Mouse (Mus musculus): ENCODE data around the gene Bfar. TPM values are rescaled to one million over a fixed set of nuclear protein-coding genes. Genes with fewer than 3 reads are reported as not detected.

Bfar gene
- total and polyA plus RNA-seq, 3 experiments, result 43.1 to 44.4 (median 43.9) TPM

- no peak overlapping the region for H3K4me2 ChIP-seq (ENCODE audit: insufficient read depth, low read depth, poor library complexity, severe bottlenecking)
- no peaks in the 10 kb centered on the region for H3K4me1 ChIP-seq (ENCODE audit: control insufficient read depth in 1 of 2, insufficient read depth in 2 of 2)
- in situ Hi-C loops (cut with MboI; ENCODE audit: low pct_ligation_motif_present, low pct_unique_long_range_greater_than_20kb, low sequenced_read_pairs), result no loop called here
- no peaks in the 10 kb centered on the region for H3K27me3 ChIP-seq (replicated peaks)
- dilution Hi-C loops (cut with MboI; ENCODE audit: extremely low pct_ligation_motif_present, extremely low pct_unique_long_range_greater_than_20kb, low sequenced_read_pairs), result no loop called here
- no peaks in the 10 kb centered on the region for H3K9me3 ChIP-seq (replicated peaks; ENCODE audit: low read length)
- H3K4me3 ChIP-seq (replicated peaks in 1 of 3; ENCODE audit: low read depth in 2 of 3, low read length in 2 of 3, poor library complexity in 1 of 3), result no peak overlapping the region
- no peak overlapping the region for H3K27ac ChIP-seq (ENCODE audit: insufficient read depth, low read depth)
- H3K9ac ChIP-seq (ENCODE audit: insufficient read depth, low read depth), result no peak overlapping the region
- TF ChIP-seq NELFE (IDR thresholded peaks at IDR 0.05; ENCODE audit: low read depth, low read length) (no peak), POLR2A (IDR thresholded peaks at IDR 0.05; ENCODE audit: low read depth, low read length) (no peak), HCFC1 (IDR thresholded peaks at IDR 0.05; ENCODE audit: low read depth, low read length) (no peak), MAX (IDR thresholded peaks at IDR 0.05; ENCODE audit: low read length) (no peak), MEF2A (IDR thresholded peaks at IDR 0.05; ENCODE audit: borderline replicate concordance, low read depth, low read length) (no peak), ZC3H11A (IDR thresholded peaks at IDR 0.05; ENCODE audit: low read depth, low read length) (no peak), BHLHE40 (IDR thresholded peaks at IDR 0.05; ENCODE audit: low read depth, low read length) (no peak), TCF12 (IDR thresholded peaks at IDR 0.05; ENCODE audit: low read depth, low read length) (no peak), ZKSCAN1 (IDR thresholded peaks at IDR 0.05; ENCODE audit: borderline replicate concordance, low read depth, low read length) (no peak), NRF1 (IDR thresholded peaks at IDR 0.05; ENCODE audit: low read depth, low read length) (no peak), MAZ (IDR thresholded peaks at IDR 0.05; ENCODE audit: low read depth, low read length) (no peak), GABPA (IDR thresholded peaks at IDR 0.05; ENCODE audit: insufficient replicate concordance, low read depth, low read length) (no peak), USF2 (conservative IDR thresholded peaks at IDR 0.05; ENCODE audit: low read depth, low read length) (no peak)
- no peak for DNase-seq (ENCODE audit: extremely low read depth)
- no peaks in the 10 kb centered on the region for H3K79me2 ChIP-seq (replicated peaks; ENCODE audit: control insufficient read depth, extremely low read depth, insufficient read depth, poor library complexity, severe bottlenecking)
- no peaks in the 10 kb centered on the region for H3K36me3 ChIP-seq (replicated peaks in 1 of 2; ENCODE audit: control insufficient read depth in 1 of 2, insufficient read depth in 1 of 2, low read length in 1 of 2)
Observed at GRCm38 (mm10) chr16:13716821-13717553, 45.3 kb downstream of the Bfar start.

- H3K4me2 ChIP-seq (ENCODE audit: insufficient read depth, low read depth, poor library complexity, severe bottlenecking), result no peak overlapping the region
- H3K4me1 ChIP-seq (ENCODE audit: control insufficient read depth in 1 of 2, insufficient read depth in 2 of 2), result peaks cover 0 to 4% of the 10 kb centered on the region in 2 experiments; a peak in 2 of 4 replicates
- no peak overlapping the region for H3K4me3 ChIP-seq (replicated peaks in 1 of 3; ENCODE audit: low read depth in 2 of 3, low read length in 2 of 3, poor library complexity in 1 of 3)
- H3K9me3 ChIP-seq (replicated peaks; ENCODE audit: low read length), result no peaks in the 10 kb centered on the region
- no peak overlapping the region for H3K27ac ChIP-seq (ENCODE audit: insufficient read depth, low read depth)
- no peaks in the 10 kb centered on the region for H3K36me3 ChIP-seq (replicated peaks in 1 of 2; ENCODE audit: control insufficient read depth in 1 of 2, insufficient read depth in 1 of 2, low read length in 1 of 2)
- dilution Hi-C loops (cut with MboI; ENCODE audit: extremely low pct_ligation_motif_present, extremely low pct_unique_long_range_greater_than_20kb, low sequenced_read_pairs), result no loop called here
- no peak overlapping the region for H3K9ac ChIP-seq (ENCODE audit: insufficient read depth, low read depth)
- in situ Hi-C loops (cut with MboI; ENCODE audit: low pct_ligation_motif_present, low pct_unique_long_range_greater_than_20kb, low sequenced_read_pairs), result no loop called here
- no peaks in the 10 kb centered on the region for H3K79me2 ChIP-seq (replicated peaks; ENCODE audit: control insufficient read depth, extremely low read depth, insufficient read depth, poor library complexity, severe bottlenecking)
- H3K27me3 ChIP-seq (replicated peaks), result no peaks in the 10 kb centered on the region
- TF ChIP-seq TCF12 (IDR thresholded peaks at IDR 0.05; ENCODE audit: low read depth, low read length), result no peak
- no peak for TF ChIP-seq NRF1 (IDR thresholded peaks at IDR 0.05; ENCODE audit: low read depth, low read length)
- no peak for TF ChIP-seq ETS1 (conservative IDR thresholded peaks at IDR 0.05; ENCODE audit: low read depth, low read length)
- TF ChIP-seq SMC3 (IDR thresholded peaks at IDR 0.05; ENCODE audit: low read depth, low read length), result no peak
- no peak for DNase-seq (ENCODE audit: extremely low read depth)
Observed at GRCm38 (mm10) chr16:13722937-13723336, 51.3 kb downstream of the Bfar start.

Data from CH12.LX (cell line).